Mouse (Mus musculus): ENCODE data around the gene Atp5j.

DNA sequence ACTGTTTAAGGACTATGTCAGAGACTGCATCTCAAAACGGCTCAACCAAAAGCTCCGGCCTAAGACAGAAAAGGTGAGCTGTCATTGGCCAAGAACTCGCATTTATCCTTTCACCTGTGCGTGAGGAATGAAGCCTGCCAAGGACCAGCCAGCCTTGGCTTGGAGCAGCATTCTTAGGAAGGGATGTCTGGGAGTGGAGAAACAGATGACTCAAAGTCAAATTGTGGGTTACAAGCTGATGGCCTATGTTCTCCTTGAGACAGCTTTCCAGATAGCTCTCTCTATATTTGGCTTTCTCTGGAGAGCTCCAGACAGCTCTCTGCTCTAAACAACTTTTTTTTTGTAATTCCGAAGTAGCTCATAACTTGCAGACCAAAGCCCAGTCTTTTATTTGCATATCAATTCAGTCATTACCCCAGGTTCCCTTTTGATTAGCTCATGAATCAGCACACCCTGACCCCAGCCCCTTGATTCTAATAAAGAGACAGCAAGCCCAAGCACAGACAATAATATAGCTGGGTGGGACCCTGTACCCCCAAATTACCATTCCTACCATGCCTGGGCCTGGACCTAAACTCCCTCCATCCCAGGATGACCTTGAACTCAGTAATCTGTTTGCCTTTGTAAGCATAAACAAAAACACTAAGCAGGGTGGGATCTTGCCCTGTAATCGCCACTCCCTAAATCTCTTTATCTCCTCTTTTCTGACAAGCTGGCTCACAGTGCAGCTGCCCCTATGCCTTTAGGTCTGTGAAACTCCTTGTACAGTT lies 56.4 kb downstream of the Atp5j start:
- TF ChIP-seq MAX (IDR thresholded peaks at IDR 0.05; ENCODE audit: low read depth) (no peak), E2F4 (IDR thresholded peaks at IDR 0.05; ENCODE audit: insufficient read depth) (no peak)

Data from myocyte (in vitro differentiated cells).